Mouse (Mus musculus): ENCODE data around the gene Pdlim4.
"Not testable (repeated sequence)": the region's sequence is repeated elsewhere in the genome, so short reads cannot be mapped to it uniquely, and the experiment has no call there.

Pdlim4 gene

GRCm38 (mm10) chr11:54011255-54011654 lies 57.6 kb downstream of the Pdlim4 start:
- DNase-seq = no peak

- DNase-seq = no peak
These were observed 60.3 kb downstream of the Pdlim4 start for GRCm38 (mm10) chr11:54008416-54008920.

DNA sequence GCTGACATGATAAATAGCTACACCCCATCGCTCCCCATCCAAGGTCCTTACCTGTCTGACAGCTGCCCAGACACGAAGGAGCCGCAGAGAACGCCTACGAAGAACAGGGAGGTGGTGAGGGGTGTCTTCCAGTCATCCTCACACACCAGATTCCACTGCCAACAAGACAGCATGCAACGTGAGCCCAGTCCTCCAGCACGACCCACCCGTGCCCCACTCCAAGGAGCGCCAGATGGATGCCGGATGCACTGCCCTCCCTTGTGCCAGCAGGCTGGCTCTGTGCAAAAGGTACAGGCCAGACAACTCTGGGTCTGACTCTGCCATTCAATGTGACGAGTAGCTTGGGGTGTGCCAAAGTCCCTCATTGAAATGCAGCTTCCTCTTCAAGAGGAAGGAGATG lies 61.1 kb downstream of the Pdlim4 start:
- peak; percentile 86 to 92 for DNase-seq

DNA sequence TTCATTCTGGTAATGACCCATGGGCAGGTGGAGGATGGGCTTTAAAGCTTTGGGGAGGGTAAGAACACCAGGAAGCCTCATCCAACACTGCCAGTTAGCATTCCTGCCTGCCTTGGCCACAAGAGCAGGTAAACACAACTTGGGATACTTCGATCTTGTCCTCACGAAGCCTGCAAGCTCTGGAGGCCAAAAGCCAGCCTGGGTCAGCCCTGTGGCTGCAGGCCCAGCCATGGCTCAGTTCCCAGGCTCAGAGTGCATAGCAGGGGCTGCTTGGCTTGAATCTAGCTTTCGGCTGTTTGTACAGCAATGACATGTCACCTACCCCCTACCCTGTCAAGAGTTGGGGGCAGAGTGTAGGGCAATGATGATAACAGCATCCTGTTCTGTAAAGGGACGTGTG lies 61.9 kb downstream of the Pdlim4 start:
- DNase-seq = peak; percentile 79 to 80

- not testable (repeated sequence) for DNase-seq
These were observed 62.5 kb downstream of the Pdlim4 start for GRCm38 (mm10) chr11:54006362-54006761.
